Mouse (Mus musculus) monocyte, adult 5-6 weeks (primary cell): ENCODE results near the gene Lpcat3. TPM values are rescaled to one million over a fixed set of nuclear protein-coding genes. Genes with fewer than 3 reads are reported as not detected.
"Not testable (repeated sequence)": the region's sequence is repeated elsewhere in the genome, so short reads cannot be mapped to it uniquely, and the experiment has no call there.

Experiments
- ATAC-seq: fragments of 153-309, 156-312 bp; replicated peaks from 2 replicates; pipeline ENCODE4 v1.8.0; 2017; ENCODE audit warnings: mild to moderate bottlenecking; ENCODE audit not compliant: low TSS enrichment, insufficient number of reproducible peaks, severe bottlenecking, poor library complexity, low FRiP score
- total RNA-seq: library from RNA; stranded (forward); fragments of 200-1000, 200-491, 200-594 nt; gene quantifications from 3 replicates; pipeline ENCODE4 v1.2.3, GENCODE M21; 2017

Lpcat3 gene
- total RNA-seq: 18.6 to 29.6 TPM (median 20.8 TPM) in 3 replicates

GRCm38 (mm10) chr6:124662477-124663423, at the start of gene Lpcat3:
TSS of gene Lpcat3 (plus strand) at chr6:124663027.
- ATAC-seq: peak; percentile 91

- no peak for ATAC-seq
Observed at GRCm38 (mm10) chr6:124625612-124626011, 37.2 kb upstream of the Lpcat3 start.

- not testable (repeated sequence) for ATAC-seq
Observed at GRCm38 (mm10) chr6:124626184-124626583, 36.6 kb upstream of the Lpcat3 start.

- no peak for ATAC-seq
Observed at GRCm38 (mm10) chr6:124630763-124631162, 32.1 kb upstream of the Lpcat3 start.

- ATAC-seq: not testable (repeated sequence)
Observed at GRCm38 (mm10) chr6:124635985-124636384, 26.8 kb upstream of the Lpcat3 start, which contains the start of gene C1s2. TSS of gene C1s2 (minus strand) at chr6:124636085.

- ATAC-seq: peak; percentile 57
Observed at GRCm38 (mm10) chr6:124636858-124637460, 25.9 kb upstream of the Lpcat3 start.

- ATAC-seq: no peak
Observed at GRCm38 (mm10) chr6:124640041-124640440, 22.8 kb upstream of the Lpcat3 start.

- peak; percentile 65 for ATAC-seq
Observed at GRCm38 (mm10) chr6:124640997-124641396, 21.8 kb upstream of the Lpcat3 start.

GRCm38 (mm10) chr6:124646394-124646793, 16.4 kb upstream of the Lpcat3 start:
- ATAC-seq: no peak

GRCm38 (mm10) chr6:124655893-124656292, 6.9 kb upstream of the Lpcat3 start:
- ATAC-seq: no peak

- ATAC-seq: no peak
Observed at GRCm38 (mm10) chr6:124658067-124658466, 4.8 kb upstream of the Lpcat3 start.

- no peak for ATAC-seq
Observed at GRCm38 (mm10) chr6:124661156-124661806, 1.5 kb upstream of the Lpcat3 start.

GRCm38 (mm10) chr6:124661995-124662394, 832 bp upstream of the Lpcat3 start:
- ATAC-seq: no peak

GRCm38 (mm10) chr6:124663424-124663795, 583 bp downstream of the Lpcat3 start:
- no peak; the same call in 1 of the 2 replicates for ATAC-seq

GRCm38 (mm10) chr6:124664256-124664655, 1.4 kb downstream of the Lpcat3 start:
- no peak for ATAC-seq

GRCm38 (mm10) chr6:124665011-124665410, 2.2 kb downstream of the Lpcat3 start:
- ATAC-seq: no peak

GRCm38 (mm10) chr6:124669234-124669859, 6.5 kb downstream of the Lpcat3 start:
- ATAC-seq: no peak

- ATAC-seq: no peak
Observed at GRCm38 (mm10) chr6:124670281-124670900, 7.6 kb downstream of the Lpcat3 start.
